Mouse (Mus musculus) c-Kit-positive CD71-positive TER-119-negative erythroid progenitor cells, embryonic 14.5 days (primary cell): ENCODE data around the gene Khsrp.

ENCODE experiments used
- DNase-seq: peaks from one replicate; pipeline ENCODE4 v3.0.0-alpha.2; 2013; ENCODE audit warnings: low read depth

Gene Khsrp

GRCm38 (mm10) chr17:56986105-56986805 lies 45.1 kb downstream of the Khsrp start:
- DNase-seq: no peak

DNA sequence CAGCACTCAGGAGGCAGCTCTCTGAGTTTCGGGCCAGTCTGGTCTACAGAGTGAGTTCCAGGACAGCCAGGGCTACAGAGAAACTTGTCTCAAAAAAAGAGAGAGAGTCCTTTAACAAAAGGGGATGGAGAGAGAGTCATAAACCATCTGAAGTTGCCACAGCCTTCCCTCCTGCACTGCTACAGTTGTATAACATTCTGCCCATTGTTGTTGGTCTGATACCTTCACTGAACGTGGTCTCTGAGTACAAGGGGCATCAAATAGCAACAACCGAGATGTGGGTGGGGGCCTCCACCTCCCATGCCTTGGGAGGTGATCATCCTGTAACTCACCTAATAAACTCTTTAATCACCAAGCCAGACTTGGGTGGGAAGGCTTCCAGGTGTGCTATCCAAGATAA lies 45.7 kb downstream of the Khsrp start:
- no peak for DNase-seq

- no peak for DNase-seq
Measured at GRCm38 (mm10) chr17:56984886-56985285, 46.4 kb downstream of the Khsrp start.

DNA sequence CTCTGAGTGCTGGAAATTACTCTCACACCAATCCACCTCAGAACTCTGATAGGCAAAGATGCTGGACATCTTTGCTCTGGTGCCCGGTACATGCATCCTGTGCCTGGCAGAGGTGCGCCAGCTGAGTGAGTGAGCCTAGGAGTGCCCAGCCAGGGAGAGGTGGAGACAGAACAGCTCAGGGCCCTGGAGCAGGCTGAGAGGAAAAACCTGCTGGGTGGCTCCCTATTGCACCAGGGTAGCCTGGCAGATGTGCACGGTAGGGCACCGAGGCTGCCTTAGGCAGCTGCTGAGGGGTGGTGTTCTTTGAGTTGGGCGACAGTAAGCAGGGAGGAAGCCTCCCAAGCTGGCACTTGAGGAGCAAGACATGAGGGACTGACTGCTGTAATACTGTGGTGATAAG lies 49.3 kb downstream of the Khsrp start, which contains the start of gene Acer1:
Gene Acer1 (minus strand): TSS at position 114 of the 400 bp plus-strand sequence.
- no peak for DNase-seq

- no peak for DNase-seq
Measured at GRCm38 (mm10) chr17:56981049-56981448, 50.3 kb downstream of the Khsrp start.

GRCm38 (mm10) chr17:56979524-56979923 lies 51.8 kb downstream of the Khsrp start:
- DNase-seq: no peak

- DNase-seq: no peak
Measured at GRCm38 (mm10) chr17:56976531-56977390, 54.6 kb downstream of the Khsrp start.

DNA sequence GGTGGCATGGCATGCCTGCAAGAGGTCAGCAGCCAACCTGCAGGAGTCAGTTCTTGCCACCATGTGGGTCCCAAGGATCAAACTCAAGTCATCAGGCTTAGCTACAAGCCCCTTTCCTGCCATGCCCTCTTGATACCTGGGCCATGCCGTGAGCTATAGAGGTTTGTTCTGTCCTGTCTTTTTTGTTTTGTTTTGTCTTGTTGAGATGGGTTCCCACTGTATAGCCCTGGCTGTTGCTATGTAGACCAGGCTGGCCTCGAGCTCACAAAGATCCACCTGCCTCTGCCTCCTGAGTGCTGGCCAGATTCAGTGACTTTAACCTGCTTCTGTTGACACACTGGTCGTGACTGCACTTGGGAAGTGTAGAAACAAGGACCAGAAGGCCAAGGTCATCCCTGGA lies 55.9 kb downstream of the Khsrp start:
- no peak for DNase-seq

- DNase-seq: no peak
Measured at GRCm38 (mm10) chr17:56974708-56975240, 56.5 kb downstream of the Khsrp start.

DNA sequence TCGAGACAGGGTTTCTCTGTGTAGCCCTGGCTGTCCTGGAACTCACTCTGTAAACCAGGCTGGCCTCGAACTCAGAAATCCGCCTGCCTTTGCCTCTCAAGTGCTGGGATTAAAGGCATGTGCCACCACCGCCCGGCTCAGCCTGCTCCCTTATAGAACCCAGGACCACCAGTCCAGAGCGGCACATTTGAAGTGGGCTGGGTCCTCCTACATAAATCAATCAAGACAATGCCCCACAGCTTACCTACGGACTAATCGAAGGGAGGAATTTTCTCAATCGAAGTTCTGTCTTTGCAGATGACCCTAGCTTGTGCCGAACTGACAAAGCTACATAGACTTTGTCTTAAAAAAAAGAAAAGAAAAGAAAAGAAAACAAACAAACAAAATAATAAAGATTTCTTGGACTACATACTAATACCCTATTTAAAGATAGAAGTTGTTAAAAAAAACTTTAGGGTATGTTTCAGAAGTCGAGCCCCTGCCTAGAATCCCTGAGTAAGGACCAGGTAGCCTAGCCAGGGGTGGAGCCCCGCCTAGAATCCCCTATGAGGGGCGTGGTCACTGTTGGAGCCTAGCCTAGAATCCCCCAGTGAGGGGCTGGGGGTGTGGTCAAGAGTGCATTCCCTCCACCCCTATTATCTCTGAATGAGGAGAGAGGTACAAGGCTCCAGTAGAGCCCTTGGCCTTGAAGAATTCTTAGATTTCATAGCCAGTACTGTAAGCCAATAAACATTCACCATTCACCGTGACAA lies 57.2 kb downstream of the Khsrp start:
- DNase-seq: no peak
